ENCODE assay signal across 15 mouse cellular contexts in the genomic region with DNA sequence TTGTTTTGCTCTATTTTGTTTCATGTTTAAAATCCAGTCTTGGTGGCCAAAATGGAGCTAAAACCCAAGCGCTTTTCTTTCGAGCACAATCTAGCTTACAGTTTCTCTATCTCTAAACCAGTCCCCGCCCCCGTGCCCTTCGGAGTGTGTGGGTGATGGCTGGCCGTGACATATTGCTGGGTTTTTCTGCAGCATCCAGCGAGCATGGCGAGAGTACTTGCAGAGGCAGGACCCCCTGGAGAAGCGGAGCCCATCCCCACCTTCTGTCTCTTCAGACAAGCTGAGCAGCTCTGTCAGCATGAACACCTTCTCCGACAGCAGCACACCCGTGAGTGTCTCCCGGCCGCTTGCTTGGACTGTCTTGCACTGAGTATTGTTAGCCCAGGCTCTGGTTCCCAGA. TPM values are rescaled to one million over a fixed set of nuclear protein-coding genes. Genes with fewer than 3 reads are reported as not detected.
A peak's percentile ranks its signal among the peaks of the same experiment; 100 is the strongest.
DNase-seq lines count a peak whose midpoint lies in the region; ATAC-seq and TF ChIP-seq lines count a peak whose summit lies in the region.
"Had no signal": no experiment of that assay in that cellular context is flagged by ENCODE, and none has a peak within 500 bp of the region (broad histone marks: within the 10 kb centered on the region; RNA-seq: fewer than 3 reads in every experiment).

No protein-coding gene starts in this region.

- H3ac ChIP-seq in C2C12 (ENCODE audit: control insufficient read depth, insufficient read length, low read depth), result peak overlapping the region; percentile 30

- intact Hi-C loops in left cerebral cortex, postnatal 14 days (cut with DNase I), result loop anchor here (5.0 to 10.0 kb wide), 2 partner anchors 437 to 650 kb away; no protein-coding TSS in a partner anchor

- 55% methylated on average over 13 of the region's 13 CpGs for WGBS in hindbrain, embryonic 13.5 days
- WGBS in hindbrain, embryonic 16.5 days, result 58% methylated on average over 13 of the region's 13 CpGs

- no peak for DNase-seq in cerebellum, postnatal 4 days (ENCODE audit: low spot score in 2 of 2)
- DNase-seq in left cerebral cortex, postnatal 14 days (ENCODE audit: low spot score in 2 of 2), result peak; percentile 24 to 46
- DNase-seq in liver, result no peak
- DNase-seq in urinary bladder, postnatal 4 days (ENCODE audit: low spot score in 2 of 2), result no peak
- DNase-seq: B cell, adult 2 months; kidney, adult 8-10 months; retina, postnatal 1 day had no signal

- H3K4me1 ChIP-seq in hindbrain, embryonic 13.5 days (replicated peaks), result no peaks in the 10 kb centered on the region
- no peaks in the 10 kb centered on the region for H3K4me1 ChIP-seq in hindbrain, embryonic 16.5 days (ENCODE audit: control insufficient read depth, insufficient read depth, low read depth, low read length)
- H3K4me1 ChIP-seq: hindbrain, embryonic 10.5 days; liver, embryonic 15.5 days; neural tube, embryonic 12.5 days had no signal

- H3K27ac ChIP-seq in hindbrain, embryonic 13.5 days, result no peak overlapping the region
- no peak overlapping the region for H3K27ac ChIP-seq in hindbrain, embryonic 16.5 days (ENCODE audit: low read depth, low read length)
- H3K27ac ChIP-seq: hindbrain, embryonic 10.5 days; liver, embryonic 15.5 days; neural tube, embryonic 12.5 days; stomach, postnatal 0 days had no signal

- 0 out of 2 replicates have a peak, but pooled peaks have one; percentile 17 for ATAC-seq in cerebellum, adult (ENCODE audit: insufficient number of reproducible peaks, low FRiP score, low TSS enrichment)
- ATAC-seq in hindbrain, embryonic 13.5 days (ENCODE audit: low FRiP score), result no peak
- ATAC-seq in hindbrain, embryonic 16.5 days, result no peak

- H3K4me3 ChIP-seq in hindbrain, embryonic 13.5 days, result no peak overlapping the region
- no peak overlapping the region for H3K4me3 ChIP-seq in hindbrain, embryonic 16.5 days (ENCODE audit: low read length)
- no peak overlapping the region for H3K4me3 ChIP-seq in C2C12 (ENCODE audit: insufficient read depth, poor library complexity, severe bottlenecking)
- H3K4me3 ChIP-seq: hindbrain, embryonic 10.5 days; liver, embryonic 15.5 days; neural tube, embryonic 12.5 days had no signal

- no peak for TF ChIP-seq CTCF in C2C12 (IDR thresholded peaks at IDR 0.05; ENCODE audit: control insufficient read depth, insufficient read depth, insufficient read length)

- H3K79me3 ChIP-seq in C2C12 (ENCODE audit: low read depth), result no peaks in the 10 kb centered on the region

- no peaks in the 10 kb centered on the region for H3K79me2 ChIP-seq in C2C12 (ENCODE audit: control insufficient read depth, insufficient read depth)

- H3K36me3 ChIP-seq in hindbrain, embryonic 13.5 days, result no peaks in the 10 kb centered on the region
- no peaks in the 10 kb centered on the region for H3K36me3 ChIP-seq in hindbrain, embryonic 16.5 days (ENCODE audit: control insufficient read depth, insufficient read depth, low read length)
- no peaks in the 10 kb centered on the region for H3K36me3 ChIP-seq in C2C12 (ENCODE audit: control insufficient read depth, insufficient read depth)
- H3K36me3 ChIP-seq: hindbrain, embryonic 10.5 days; liver, embryonic 15.5 days; neural tube, embryonic 12.5 days had no signal

- H3K9ac ChIP-seq in hindbrain, embryonic 13.5 days, result 0 out of 2 replicates have a peak overlapping the region, but pooled peaks have one; percentile 6
- H3K9ac ChIP-seq in hindbrain, embryonic 16.5 days (ENCODE audit: low read depth, low read length), result no peak overlapping the region
- H3K9ac ChIP-seq: liver, embryonic 15.5 days; neural tube, embryonic 12.5 days had no signal

- H3K4me2 ChIP-seq in hindbrain, embryonic 13.5 days, result no peak overlapping the region
- H3K4me2 ChIP-seq in hindbrain, embryonic 16.5 days (ENCODE audit: low read length), result no peak overlapping the region
- H3K4me2 ChIP-seq: liver, embryonic 15.5 days; neural tube, embryonic 12.5 days had no signal

- no peaks in the 10 kb centered on the region for H3K9me3 ChIP-seq in hindbrain, embryonic 13.5 days
- no peaks in the 10 kb centered on the region for H3K9me3 ChIP-seq in hindbrain, embryonic 16.5 days (ENCODE audit: control insufficient read depth, low read length)
- H3K9me3 ChIP-seq: hindbrain, embryonic 10.5 days; liver, embryonic 15.5 days; neural tube, embryonic 12.5 days had no signal

- 0 out of 2 replicates have a peak, but pooled peaks cover 6% of the 10 kb centered on the region for H3K27me3 ChIP-seq in hindbrain, embryonic 13.5 days
- H3K27me3 ChIP-seq in hindbrain, embryonic 16.5 days (replicated peaks; ENCODE audit: control insufficient read depth, insufficient read depth, low read length), result no peaks in the 10 kb centered on the region
- no peaks in the 10 kb centered on the region for H3K27me3 ChIP-seq in C2C12 (ENCODE audit: control insufficient read depth, insufficient read depth, insufficient read length)
- H3K27me3 ChIP-seq: liver, embryonic 15.5 days; neural tube, embryonic 12.5 days had no signal

TF ChIP-seq in C2C12, 6 proteins besides CTCF, POLR2A, EP300 and RAD21:
- TF ChIP-seq CEBPB (IDR thresholded peaks at IDR 0.05; ENCODE audit: low read depth) (no peak), FOSL1 (IDR thresholded peaks at IDR 0.05; ENCODE audit: insufficient read depth, low read length, poor library complexity, severe bottlenecking) (no peak), MAX (IDR thresholded peaks at IDR 0.05) (no peak), USF1 (IDR thresholded peaks at IDR 0.05; ENCODE audit: low read depth) (no peak), MYOG (IDR thresholded peaks at IDR 0.05; ENCODE audit: control insufficient read depth, extremely low read depth, insufficient read length) (no peak)

RNA-seq across cellular contexts. Expression of gene Schip1, which starts 9.5 kb away (rescaled TPM):
- 151 and 152 TPM in 2 replicates for polyA plus RNA-seq in hindbrain, embryonic 13.5 days (2015; fragmentation: Nextera tagmentation; extraction: Ambion mirVana)
- 148 and 157 TPM in 2 replicates for polyA plus RNA-seq in hindbrain, embryonic 16.5 days (2015; fragmentation: Nextera tagmentation; extraction: Ambion mirVana)
- 28.6 TPM for polyA plus RNA-seq in C2C12 (2012; fragmentation: generic; extraction: Trizol)
- 100 to 1,000 TPM; 254 to 269 TPM for total RNA-seq in left cerebral cortex, postnatal 14 days (2021)

Comparison
In these comparisons a context has a peak if more than half of its experiments do, and no peak if none do; other contexts are left out.
1. DNase-seq: peak in left cerebral cortex, postnatal 14 days (2 of 2); none in cerebellum, postnatal 4 days (0 of 2), liver (single experiment) and urinary bladder, postnatal 4 days (0 of 2).